23 mouse cellular contexts compared by ENCODE assay signal in the genomic region with DNA sequence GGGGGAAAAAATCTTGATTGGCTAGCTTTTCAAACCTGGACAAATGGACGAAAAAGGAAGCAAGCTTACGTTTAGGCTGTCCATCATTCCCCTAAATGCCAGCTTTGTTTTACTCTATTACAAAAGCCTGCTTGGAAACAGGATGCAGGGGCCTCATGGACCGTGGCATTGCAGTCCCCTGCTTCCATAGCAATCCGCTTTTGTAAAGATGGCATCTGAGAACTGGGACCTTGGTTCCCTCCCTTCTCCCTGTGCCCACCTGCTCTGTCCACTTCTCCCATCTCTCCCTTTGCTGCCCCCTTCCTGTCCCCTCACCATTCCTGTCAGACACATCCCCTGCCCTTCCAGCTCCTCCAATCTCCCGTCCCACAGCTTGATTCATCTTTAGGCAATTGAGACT.
"Had no signal": no experiment of that assay in that cellular context is flagged by ENCODE, and none has a peak within 500 bp of the region (broad histone marks: within the 10 kb centered on the region; RNA-seq: fewer than 3 reads in every experiment).

No protein-coding gene starts in this region.

- DNase-seq: forebrain, postnatal 0 days; gastrocnemius, postnatal 14 days; gastrocnemius, postnatal 36 days; heart, adult 11 months; heart, adult 2 months; heart, postnatal 14 days; heart, postnatal 36 days; kidney, adult 18-20 months; kidney, adult 8-10 months; kidney, postnatal 10 days; kidney, postnatal 25 days; kidney, postnatal 4 days; left cerebral cortex, postnatal 4 days had no signal

- H3K9ac ChIP-seq: forebrain, postnatal 0 days; heart, embryonic 13.5 days; heart, embryonic 15.5 days; hindbrain, embryonic 15.5 days; limb, embryonic 13.5 days; limb, embryonic 15.5 days; liver, embryonic 12.5 days had no signal

- H3K4me3 ChIP-seq: heart, adult 2 months; heart, embryonic 13.5 days; heart, embryonic 15.5 days; hindbrain, embryonic 15.5 days; layer of hippocampus, adult 2 months; left cerebral cortex, adult 2 months; limb, embryonic 13.5 days; limb, embryonic 15.5 days; liver, embryonic 12.5 days had no signal

- H3K27me3 ChIP-seq: heart, embryonic 13.5 days; heart, embryonic 15.5 days; hindbrain, embryonic 15.5 days; limb, embryonic 13.5 days; limb, embryonic 15.5 days; liver, embryonic 12.5 days had no signal

- H3K9me3 ChIP-seq: heart, embryonic 13.5 days; heart, embryonic 15.5 days; hindbrain, embryonic 15.5 days; limb, embryonic 13.5 days; limb, embryonic 15.5 days; liver, embryonic 12.5 days had no signal

- H3K27ac ChIP-seq: heart, adult 2 months; heart, embryonic 13.5 days; heart, embryonic 15.5 days; hindbrain, embryonic 15.5 days; layer of hippocampus, adult 2 months; left cerebral cortex, adult 2 months; limb, embryonic 13.5 days; limb, embryonic 15.5 days; liver, embryonic 12.5 days had no signal

- H3K4me1 ChIP-seq: heart, embryonic 13.5 days; heart, embryonic 15.5 days; limb, embryonic 15.5 days; liver, embryonic 12.5 days had no signal

- H3K36me3 ChIP-seq: heart, embryonic 13.5 days; heart, embryonic 15.5 days; hindbrain, embryonic 15.5 days; limb, embryonic 13.5 days; limb, embryonic 15.5 days; liver, embryonic 12.5 days had no signal

- ATAC-seq: forebrain, postnatal 0 days; intestine, embryonic 16.5 days; liver, embryonic 12.5 days had no signal

- H3K4me2 ChIP-seq: heart, embryonic 11.5 days; heart, embryonic 13.5 days; heart, embryonic 15.5 days; hindbrain, embryonic 15.5 days; limb, embryonic 13.5 days; limb, embryonic 15.5 days; liver, embryonic 12.5 days had no signal
